Mouse (Mus musculus): ENCODE measurements around the gene Phpt1.

DNA sequence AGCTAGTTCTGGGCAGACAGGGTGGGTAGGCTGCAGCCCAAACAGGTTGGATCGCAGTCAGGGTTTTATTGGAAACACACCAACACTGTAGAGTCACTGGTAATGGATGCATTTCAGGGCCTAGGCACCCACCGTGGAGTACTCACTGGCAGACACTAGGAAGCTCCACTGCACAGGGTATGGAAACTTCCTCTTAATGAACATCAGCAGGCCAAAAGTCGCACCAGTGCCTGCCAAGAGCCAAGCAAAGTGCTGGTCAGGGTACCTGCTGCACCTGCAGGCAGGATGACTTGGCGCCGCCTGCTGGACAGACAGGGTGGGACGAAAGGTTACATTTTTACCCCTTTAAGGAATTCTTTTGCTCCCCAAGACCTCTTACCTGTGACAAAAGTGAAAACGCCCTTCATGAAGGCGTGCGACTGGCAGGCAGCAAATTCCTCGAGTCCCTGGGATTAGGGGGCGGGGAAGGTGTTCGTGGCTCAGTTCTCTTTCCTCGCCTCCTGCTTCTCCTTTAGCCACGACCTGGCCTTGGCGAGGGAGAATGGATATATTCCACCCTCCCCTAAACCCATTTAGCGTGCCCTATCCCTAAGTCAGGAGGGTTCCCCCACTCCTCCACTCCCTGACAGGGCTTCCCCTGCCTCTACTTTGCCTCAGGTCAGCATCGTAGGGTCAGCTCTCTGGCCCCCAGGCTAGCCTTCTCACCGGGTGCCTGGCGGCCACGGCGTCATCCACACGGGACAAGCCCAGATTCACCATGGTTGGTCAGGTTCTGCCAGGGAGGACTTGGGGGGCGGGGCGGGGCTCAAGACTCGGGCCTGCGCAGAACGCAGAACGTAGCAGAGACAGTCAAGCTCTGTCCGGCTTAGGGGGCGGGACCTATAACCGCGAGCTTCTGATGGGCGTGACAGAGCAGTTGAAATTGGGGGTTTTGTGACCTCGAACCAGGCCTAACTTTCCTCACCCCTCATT is 46.5 kb upstream of the Phpt1 start, which contains the start of gene Tmem141:
- TF ChIP-seq CTCF (IDR thresholded peaks at IDR 0.05; ENCODE audit: control insufficient read depth, insufficient read depth, insufficient read length) = peak; percentile 42
- no peak for TF ChIP-seq CEBPB (IDR thresholded peaks at IDR 0.05; ENCODE audit: low read depth)
